Mouse (Mus musculus) spleen, postnatal 14 days (tissue): ENCODE data around the gene Dohh.

Experiments
- DNase-seq, 2 experiments: peaks; one replicate each; pipeline ENCODE4 v3.0.0; 2021 to 2022; ENCODE audit warnings: low spot score in 2 of 2

Gene Dohh

GRCm38 (mm10) chr10:81382039-81382438 lies 2.2 kb upstream of the Dohh start:
- DNase-seq = peak; percentile 79 to 86

GRCm38 (mm10) chr10:81384605-81384982 lies 366 bp downstream of the Dohh start:
- DNase-seq = no peak

DNA sequence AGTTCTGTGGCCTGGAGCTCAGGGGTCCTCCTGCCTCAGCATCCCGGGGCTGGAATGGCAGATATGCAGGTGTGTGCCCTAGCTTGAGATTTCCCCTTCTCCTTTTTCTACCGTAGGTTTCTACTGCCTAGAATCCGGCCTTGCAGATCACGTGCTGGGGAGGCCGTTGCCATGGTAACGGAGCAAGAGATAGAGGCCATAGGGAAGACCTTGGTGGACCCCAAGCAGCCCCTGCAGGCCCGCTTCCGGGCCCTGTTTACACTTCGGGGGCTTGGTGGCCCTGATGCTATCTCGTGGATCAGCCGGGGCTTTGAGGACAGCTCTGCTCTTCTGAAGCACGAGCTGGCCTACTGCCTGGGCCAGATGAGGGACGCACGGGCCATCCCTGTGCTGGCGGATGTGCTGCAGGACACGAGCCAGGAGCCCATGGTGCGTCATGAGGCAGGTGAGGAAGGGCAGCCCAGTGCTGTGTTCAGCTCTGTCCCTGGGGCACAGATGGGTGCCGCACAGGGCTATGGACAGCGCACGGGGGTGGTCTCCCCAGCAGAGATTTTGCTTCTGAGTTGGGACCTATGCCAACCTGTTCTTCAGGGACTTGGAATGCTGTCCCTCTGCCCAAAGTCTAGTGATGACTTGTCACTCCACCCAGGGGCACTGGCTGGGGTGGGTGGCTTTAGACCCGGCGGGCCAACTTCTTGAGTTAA lies 1.5 kb downstream of the Dohh start:
- no peak for DNase-seq

DNA sequence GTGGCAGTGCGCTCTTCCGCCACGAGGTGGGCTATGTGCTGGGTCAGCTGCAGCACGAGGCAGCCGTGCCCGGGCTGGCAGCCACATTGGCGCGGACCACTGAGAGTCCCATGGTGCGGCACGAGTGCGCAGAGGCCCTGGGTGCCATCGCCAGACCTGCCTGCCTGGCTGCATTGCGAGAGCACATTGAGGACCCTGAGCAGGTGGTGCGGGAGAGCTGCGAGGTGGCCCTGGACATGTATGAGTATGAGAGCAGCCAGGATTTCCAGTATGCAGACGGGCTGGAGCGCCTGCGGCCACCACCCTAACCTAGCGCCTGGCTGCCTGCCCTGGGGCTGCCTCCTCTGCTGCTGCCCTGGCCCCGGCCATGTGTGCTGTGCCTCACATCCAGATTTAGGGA lies 3.5 kb downstream of the Dohh start:
- DNase-seq = no peak

DNA sequence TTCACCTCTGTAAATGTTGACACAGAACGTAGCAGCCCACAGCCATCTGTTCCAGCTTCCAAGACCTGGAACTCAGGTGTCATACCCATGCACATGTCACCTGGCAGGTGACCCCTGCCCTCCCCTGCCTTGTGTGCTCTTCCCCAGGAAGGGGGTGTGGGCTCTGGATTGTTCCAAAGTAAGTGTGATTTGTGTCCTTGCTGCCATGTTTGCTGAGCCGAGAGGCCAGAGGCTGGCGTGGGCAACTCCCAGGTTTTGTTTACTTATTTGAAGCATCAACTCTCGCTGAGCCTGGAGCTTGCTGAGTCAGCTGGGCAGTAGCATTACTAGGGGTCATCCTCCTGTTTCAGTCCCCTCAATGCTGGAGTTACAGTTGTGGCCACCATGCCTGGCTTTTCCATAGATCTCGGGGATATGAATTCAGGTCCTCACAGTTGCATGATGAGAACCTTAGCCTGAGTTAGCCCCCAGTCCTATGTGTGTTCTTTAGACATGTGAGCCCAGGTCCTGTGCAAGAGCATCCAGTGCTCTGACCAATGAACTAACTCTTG lies 4.4 kb downstream of the Dohh start, which contains the start of gene Gm48552:
Gene Gm48552 (plus strand): TSS at position 501 of the 551 bp plus-strand sequence.
- DNase-seq = no peak

DNA sequence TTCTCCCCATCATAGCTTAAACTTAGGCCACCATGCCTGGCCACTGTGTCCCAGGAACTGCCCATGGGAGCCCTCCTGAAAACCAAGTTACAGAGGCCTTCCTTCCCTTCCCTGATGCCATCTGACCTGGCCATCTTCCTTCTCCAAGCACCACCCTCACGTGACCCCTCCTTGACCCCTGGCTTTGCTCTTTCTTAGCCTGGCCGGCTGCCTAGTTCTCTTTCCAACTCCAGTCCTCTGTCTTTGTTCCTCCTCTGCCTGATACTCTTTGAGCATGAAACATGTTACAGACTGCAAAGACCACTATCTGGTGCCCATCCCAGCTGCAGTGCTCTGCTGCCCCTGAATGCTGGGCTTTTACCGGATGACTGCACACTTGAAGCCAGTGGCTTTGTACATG lies 5.1 kb downstream of the Dohh start:
- no peak for DNase-seq

DNA sequence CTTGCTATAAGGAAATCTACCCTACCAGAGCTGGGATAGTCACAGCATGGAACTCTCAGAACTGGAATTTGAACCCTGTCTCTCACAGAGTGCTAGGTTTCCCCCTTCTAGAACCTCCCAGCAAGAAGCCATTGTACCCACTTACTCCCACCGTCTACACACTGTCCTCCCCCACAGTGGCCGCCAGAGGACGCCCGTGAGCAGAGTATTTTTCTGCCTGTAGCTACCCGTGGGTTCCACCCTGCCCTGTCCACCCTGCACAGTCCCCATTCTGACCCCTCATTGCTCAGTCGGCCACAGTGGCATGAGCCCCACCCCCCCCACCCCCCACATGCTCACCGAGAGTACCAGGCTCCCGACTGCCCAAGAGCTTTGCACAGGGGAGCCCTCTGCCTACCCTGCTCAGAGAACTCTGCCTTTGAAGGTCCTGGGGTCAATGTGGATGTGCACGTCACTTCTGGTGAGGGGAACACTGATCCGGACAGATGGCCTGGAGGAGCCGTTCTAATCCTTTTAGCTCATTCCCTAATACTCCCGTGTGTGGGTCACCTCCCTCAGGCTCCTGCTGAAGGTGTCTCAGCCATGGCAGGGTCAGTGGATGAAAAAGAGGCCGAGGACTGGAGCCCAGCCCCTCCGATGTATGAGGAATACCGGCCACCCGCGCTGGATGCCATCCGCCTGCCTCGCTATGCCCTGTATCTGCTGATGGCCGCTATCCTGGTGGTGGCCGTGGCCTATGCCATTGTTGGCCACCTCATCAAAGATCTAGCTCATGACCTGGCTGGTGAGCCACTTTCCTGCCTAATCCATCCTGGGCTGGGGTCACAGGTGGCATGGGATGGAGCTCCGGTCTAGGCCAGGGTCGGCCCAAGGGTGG lies 5.8 kb downstream of the Dohh start:
- DNase-seq = peak; percentile 63 to 75

DNA sequence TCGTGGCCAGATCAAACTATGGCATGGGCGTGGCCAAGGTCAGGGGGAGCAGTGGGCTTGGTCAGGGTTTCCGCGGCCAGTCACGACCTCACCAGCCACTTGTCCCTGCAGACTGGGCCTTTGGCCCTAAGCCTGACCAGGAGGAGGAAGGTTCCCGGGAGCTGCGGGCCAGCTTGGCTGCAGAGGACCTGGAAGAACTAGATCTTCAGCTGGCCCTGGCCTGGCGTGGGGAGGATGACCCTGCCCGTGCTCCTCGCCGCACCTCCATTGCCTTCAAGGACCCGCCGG lies 6.4 kb downstream of the Dohh start:
- DNase-seq = no peak

DNA sequence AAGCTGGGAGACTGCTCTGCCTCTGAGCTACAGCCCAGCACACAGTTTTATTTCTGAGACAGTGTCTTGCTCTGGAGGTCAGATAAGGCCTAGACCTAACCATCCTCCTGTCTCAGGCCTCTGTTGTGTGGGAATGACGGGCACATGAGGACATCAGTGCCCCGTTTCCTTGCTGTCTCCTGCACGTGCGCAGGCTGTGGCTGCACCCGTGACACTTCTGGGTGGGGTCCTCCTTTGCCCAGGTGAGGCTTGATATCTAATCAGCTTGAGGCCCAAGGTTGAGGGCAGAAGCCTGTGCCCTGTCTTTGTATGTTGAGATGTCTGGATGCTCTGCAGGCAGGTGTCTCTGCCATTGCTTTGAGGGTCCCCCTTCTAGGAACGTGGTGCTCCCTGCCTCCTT lies 8.0 kb downstream of the Dohh start:
- no peak for DNase-seq

GRCm38 (mm10) chr10:81392781-81393185 lies 8.6 kb downstream of the Dohh start, which contains the start of gene Smim24:
Gene Smim24 (plus strand): TSS chr10:81393051.
- DNase-seq = no peak

DNA sequence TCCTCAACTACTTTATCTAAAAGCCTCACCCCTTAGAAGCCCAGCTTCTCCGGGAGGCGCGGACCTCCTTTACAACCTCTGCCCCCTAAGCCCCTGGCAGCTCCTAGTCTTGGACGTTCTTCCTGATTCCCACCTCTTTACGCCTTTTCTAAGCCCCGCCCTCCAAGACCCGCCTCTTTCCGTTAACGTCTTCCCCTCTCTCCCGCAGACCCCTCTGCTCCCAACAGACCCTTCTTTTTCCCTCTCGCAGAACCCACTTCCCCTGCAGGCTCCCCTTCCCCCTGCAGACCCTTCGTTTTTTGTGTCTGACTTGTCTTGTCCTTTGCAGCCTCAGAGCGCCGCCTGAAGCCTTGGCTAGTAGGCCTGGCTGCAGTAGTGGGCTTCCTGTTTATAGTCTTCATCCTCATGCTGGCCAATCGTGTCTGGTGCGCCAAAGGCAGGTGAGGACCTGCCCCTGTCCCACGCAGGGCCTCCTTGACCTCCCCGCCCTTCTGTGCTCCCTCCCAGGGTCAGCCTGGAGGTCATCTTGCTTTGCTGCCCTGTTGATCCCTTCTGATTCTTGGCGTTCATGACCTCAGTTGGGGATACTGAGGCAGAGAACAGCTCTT lies 9.3 kb downstream of the Dohh start:
- DNase-seq = no peak

- peak; percentile 57 to 75 for DNase-seq
Measured at GRCm38 (mm10) chr10:81395127-81395526, 10.9 kb downstream of the Dohh start.

DNA sequence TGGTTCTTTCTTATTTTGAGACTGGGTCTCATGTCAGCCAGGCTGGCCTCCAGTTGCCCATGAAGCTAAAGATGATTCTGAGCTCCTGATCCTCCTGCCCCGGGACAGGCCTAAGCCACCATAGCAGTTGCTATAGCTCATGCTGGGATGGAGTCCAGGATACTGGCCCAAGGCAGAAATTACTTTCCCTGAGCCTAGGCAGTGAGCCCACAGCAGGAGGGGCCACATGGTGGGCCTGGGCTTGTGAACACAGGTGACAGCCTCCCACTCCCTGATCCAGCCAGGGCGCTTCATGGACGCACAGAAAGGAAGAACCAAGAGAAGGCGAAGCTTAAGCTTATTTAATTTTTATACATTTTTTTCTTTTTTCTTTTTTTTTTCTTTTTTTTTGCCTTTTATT lies 11.6 kb downstream of the Dohh start:
- no peak for DNase-seq

DNA sequence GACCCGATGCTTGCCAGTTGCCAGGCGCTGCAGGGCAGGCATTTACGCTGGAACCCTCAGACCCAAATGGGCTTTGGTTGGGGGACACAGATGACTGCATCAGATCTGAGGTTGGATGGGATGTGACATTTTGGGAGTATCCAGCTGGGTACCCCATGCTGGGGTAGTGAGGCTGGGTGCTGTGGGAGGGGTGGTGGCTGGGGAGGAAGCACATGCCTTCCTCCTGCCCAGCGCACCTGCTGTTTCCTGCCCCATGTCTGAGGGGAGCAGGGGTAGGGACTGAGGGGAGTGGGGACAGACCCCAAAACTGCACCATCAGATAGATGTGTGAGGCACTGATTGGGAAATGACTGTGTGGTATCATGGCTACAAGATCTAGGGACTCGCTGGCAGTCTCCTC lies 12.5 kb downstream of the Dohh start:
- no peak for DNase-seq

DNA sequence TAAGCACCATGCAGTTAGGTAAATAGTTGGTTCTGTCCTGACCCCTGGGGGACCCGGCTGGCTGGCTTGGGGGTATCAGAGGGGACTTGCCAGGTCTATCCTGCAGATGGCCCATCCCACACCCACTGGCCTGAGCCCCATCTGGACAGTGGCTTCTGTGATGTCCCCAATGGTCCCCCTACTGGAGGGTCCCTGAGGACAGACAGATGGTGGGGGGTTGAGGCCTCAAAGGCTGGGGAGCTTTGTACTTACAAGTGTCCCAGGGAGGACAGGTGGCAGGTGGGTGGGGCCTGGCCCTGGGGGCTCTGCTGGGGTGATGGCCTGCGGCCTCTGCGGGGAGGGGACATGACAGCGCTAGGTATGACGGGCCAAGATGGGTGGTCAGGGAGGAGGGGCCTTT lies 15.1 kb downstream of the Dohh start:
- DNase-seq = no peak

GRCm38 (mm10) chr10:81399798-81400308 lies 15.6 kb downstream of the Dohh start:
- DNase-seq = no peak

GRCm38 (mm10) chr10:81400371-81401204 lies 16.4 kb downstream of the Dohh start:
- DNase-seq = no peak

DNA sequence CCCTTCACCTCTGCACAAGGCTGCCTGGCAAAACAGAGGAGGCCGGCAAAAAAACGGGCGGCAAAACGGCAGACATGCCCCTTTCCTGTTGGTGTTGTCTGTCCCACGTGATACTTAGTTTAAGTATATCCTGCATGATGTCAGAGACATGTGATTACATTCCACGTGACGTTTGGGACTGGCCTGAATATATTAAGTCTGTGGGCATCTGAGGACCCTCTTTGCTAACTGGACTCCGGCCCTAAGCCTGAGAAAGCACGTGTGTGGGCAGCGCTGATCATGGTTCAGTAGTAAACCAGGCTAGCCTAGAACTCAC lies 16.9 kb downstream of the Dohh start:
- no peak for DNase-seq

- DNase-seq = no peak
Measured at GRCm38 (mm10) chr10:81401521-81402226, 17.4 kb downstream of the Dohh start.

DNA sequence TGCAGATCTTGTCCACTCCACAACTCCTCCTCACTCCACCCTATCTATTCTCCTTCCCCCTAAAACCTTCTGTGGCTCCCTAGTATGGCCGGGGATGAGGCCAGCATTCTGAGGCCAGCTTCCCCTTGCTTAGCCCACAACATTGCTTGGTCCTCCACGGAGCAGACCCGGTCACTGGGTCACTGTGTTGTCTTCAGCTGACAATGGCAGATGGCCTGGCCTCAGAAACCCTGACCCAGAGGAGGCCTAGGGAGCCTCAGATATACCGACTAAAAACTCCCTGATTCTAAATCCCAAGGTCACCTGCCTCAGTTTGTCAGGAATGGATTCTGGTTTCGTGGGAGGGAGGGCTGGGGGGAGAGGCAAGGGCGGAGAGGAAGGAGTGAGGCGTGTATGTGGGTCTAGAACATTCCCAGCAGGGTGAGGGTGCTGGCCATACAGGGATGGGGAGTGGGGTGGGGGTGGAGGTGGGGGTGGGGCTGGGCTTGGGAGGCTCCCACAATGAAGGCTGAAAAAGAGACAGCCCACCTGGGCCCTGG lies 18.1 kb downstream of the Dohh start:
- DNase-seq = no peak

DNA sequence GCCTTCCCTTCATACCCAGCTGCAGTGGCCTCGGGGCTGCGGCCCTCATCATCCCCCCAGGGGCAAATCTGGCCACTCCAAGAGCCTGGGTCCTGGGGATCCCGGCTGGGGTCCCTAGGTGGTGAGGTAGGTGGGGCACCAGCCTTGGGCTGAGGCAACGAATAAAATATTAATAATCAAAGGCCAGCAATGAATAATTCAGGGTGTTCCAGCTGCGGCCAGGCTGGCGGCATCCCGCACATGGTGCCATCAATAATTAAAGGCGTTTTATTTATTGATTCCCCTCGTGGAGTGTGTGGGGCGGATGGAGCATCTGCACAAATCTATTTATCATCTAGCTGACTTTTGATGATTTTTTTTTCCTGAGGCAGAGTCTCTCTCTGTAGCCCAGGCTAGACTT lies 19.3 kb downstream of the Dohh start:
- DNase-seq = no peak
